Mouse (Mus musculus): ENCODE results near the gene Cisd1. TPM values are rescaled to one million over a fixed set of nuclear protein-coding genes. Genes with fewer than 3 reads are reported as not detected.
A peak's percentile ranks its signal among the peaks of the same experiment; 100 is the strongest.

Cisd1 gene
- polyA plus RNA-seq, 1 experiment from 2014 or later: 66.3 TPM

- no peak overlapping the region for H3K4me2 ChIP-seq
- H3K9me3 ChIP-seq (replicated peaks): no peaks in the 10 kb centered on the region
- H3K4me3 ChIP-seq (replicated peaks): no peak overlapping the region
- ATAC-seq (ENCODE audit: insufficient read depth): no peak
- no peak overlapping the region for H3K27ac ChIP-seq (replicated peaks)
- 61% methylated on average over 7 of the region's 7 CpGs for WGBS (ENCODE audit: insufficient replicate concordance)
- no peaks in the 10 kb centered on the region for H3K4me1 ChIP-seq (replicated peaks)
- H3K9ac ChIP-seq: no peak overlapping the region
- peaks cover 21% of the 10 kb centered on the region for H3K36me3 ChIP-seq (replicated peaks)
- no peaks in the 10 kb centered on the region for H3K27me3 ChIP-seq
Observed at GRCm38 (mm10) chr10:71326123-71326522, 18.6 kb downstream of the Cisd1 start.

DNA sequence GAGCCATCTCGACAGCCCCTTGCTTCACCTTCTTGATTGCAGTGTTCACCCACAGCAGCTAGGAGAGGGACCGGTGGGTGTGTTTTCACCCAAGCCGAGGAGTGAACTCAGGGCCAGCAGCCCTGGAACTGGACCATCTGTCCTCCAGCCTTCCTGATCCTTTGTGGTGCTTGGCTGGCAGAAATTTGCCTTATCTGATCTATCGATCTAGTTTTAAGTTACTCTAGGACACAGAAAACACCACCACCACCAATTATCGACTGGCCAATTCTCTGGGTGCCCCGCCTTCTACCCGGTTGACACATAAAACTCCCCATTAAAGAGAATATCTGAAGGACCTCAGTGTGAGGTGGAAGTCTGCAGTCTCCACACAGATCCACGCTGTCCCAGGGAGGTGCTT, 21.1 kb downstream of the Cisd1 start:
- no peak overlapping the region for H3K4me3 ChIP-seq (replicated peaks)
- H3K4me2 ChIP-seq: no peak overlapping the region
- ATAC-seq (ENCODE audit: insufficient read depth): no peak
- no peaks in the 10 kb centered on the region for H3K27me3 ChIP-seq
- H3K36me3 ChIP-seq (replicated peaks): no peaks in the 10 kb centered on the region
- 58% methylated on average over 8 of the region's 8 CpGs for WGBS (ENCODE audit: insufficient replicate concordance)
- H3K27ac ChIP-seq (replicated peaks): no peak overlapping the region
- H3K9ac ChIP-seq: no peak overlapping the region
- no peaks in the 10 kb centered on the region for H3K4me1 ChIP-seq (replicated peaks)
- no peaks in the 10 kb centered on the region for H3K9me3 ChIP-seq (replicated peaks)

- Histone ChIP-seq H3K4me1 (replicated peaks) (no peaks in the 10 kb centered on the region), H3K9ac (no peak overlapping the region), H3K4me3 (replicated peaks) (no peak overlapping the region), H3K27me3 (no peaks in the 10 kb centered on the region), H3K27ac (replicated peaks) (no peak overlapping the region), H3K9me3 (replicated peaks) (no peaks in the 10 kb centered on the region), H3K36me3 (replicated peaks) (no peaks in the 10 kb centered on the region), H3K4me2 (no peak overlapping the region)
- 55% methylated on average over 7 of the region's 7 CpGs for WGBS (ENCODE audit: insufficient replicate concordance)
- ATAC-seq (ENCODE audit: insufficient read depth): no peak
Observed at GRCm38 (mm10) chr10:71316497-71316896, 28.3 kb downstream of the Cisd1 start.

DNA sequence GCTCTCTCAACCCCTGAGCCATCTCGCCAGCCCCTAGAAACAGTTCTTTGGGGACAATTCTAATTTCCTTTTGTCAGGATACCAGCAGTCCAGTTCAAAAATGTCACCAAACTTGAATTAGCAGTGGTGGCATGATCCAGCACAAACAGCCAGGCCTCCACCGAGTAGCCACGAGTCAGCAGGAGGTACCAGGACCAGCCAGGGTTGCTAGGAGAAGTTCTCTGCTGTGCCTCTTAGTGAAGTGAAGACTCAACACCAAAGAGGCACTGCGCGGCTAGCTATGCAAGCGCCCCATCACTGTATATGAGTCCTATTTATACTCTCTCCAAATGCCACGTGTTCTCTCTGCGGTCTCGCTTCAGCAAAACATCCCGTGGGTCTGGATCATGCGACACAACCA, 28.7 kb downstream of the Cisd1 start:
- Histone ChIP-seq H3K4me1 (replicated peaks) (no peaks in the 10 kb centered on the region), H3K36me3 (replicated peaks) (no peaks in the 10 kb centered on the region), H3K9me3 (replicated peaks) (no peaks in the 10 kb centered on the region), H3K9ac (no peak overlapping the region), H3K27ac (replicated peaks) (no peak overlapping the region), H3K27me3 (no peaks in the 10 kb centered on the region), H3K4me3 (replicated peaks) (no peak overlapping the region), H3K4me2 (no peak overlapping the region)
- no peak for ATAC-seq (ENCODE audit: insufficient read depth)
- 63% methylated on average over 11 of the region's 11 CpGs for WGBS (ENCODE audit: insufficient replicate concordance)

DNA sequence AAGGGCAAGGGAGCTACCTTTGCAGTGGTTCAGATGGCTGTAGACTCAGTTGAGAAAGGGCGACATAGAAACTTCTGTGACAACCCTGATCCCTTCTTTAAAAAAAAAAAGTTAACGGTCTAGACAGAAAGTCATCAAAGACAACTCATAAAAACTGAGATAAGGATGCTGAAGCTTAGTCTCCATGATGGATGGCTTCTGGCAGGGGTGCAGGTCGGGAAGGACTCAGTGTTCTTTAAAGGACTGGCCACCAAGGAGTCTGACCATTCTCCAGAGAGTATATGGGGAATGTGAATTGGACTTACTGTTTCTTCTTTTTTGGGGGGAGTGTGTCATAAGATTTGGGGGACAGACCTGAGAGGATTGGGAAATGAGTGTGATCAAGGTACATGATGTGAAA, 30.2 kb downstream of the Cisd1 start:
- no peaks in the 10 kb centered on the region for H3K9me3 ChIP-seq (replicated peaks)
- no peak overlapping the region for H3K4me2 ChIP-seq
- no peak for ATAC-seq (ENCODE audit: insufficient read depth)
- no peaks in the 10 kb centered on the region for H3K36me3 ChIP-seq (replicated peaks)
- no peak overlapping the region for H3K27ac ChIP-seq (replicated peaks)
- H3K4me3 ChIP-seq (replicated peaks): no peak overlapping the region
- no peak overlapping the region for H3K9ac ChIP-seq
- WGBS (ENCODE audit: insufficient replicate concordance): 63% methylated on average over 3 of the region's 3 CpGs
- H3K4me1 ChIP-seq (replicated peaks): no peaks in the 10 kb centered on the region
- no peaks in the 10 kb centered on the region for H3K27me3 ChIP-seq

GRCm38 (mm10) chr10:71310288-71310687, 34.5 kb downstream of the Cisd1 start:
- no peaks in the 10 kb centered on the region for H3K9me3 ChIP-seq (replicated peaks)
- no peaks in the 10 kb centered on the region for H3K36me3 ChIP-seq (replicated peaks)
- H3K27me3 ChIP-seq: no peaks in the 10 kb centered on the region
- H3K4me1 ChIP-seq (replicated peaks): no peaks in the 10 kb centered on the region
- no peak overlapping the region for H3K27ac ChIP-seq (replicated peaks)
- H3K4me2 ChIP-seq: no peak overlapping the region
- ATAC-seq (ENCODE audit: insufficient read depth): no peak
- no peak overlapping the region for H3K9ac ChIP-seq
- WGBS (ENCODE audit: insufficient replicate concordance): 50% methylated on average over 3 of the region's 3 CpGs
- H3K4me3 ChIP-seq (replicated peaks): no peak overlapping the region

DNA sequence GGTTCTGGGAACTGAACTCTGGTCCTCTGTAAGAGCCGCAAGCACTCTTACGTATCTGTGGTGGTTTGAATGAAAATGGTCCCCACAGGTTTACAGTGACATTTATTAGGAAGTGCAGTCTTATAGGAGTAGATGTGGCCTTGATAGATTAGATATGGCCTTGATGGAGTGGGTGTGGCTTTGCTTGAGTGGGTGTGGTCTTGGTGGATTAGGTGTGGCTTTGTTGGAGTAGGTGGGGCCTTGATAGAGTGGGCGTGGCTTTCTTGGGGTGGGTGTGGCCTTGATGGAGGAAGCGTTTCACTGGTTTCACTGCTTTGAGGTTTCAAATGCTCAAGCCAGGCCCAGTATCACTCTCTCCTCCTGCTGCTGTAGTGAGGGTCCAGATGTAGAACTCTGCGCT, 36.6 kb downstream of the Cisd1 start:
- Histone ChIP-seq H3K4me1 (replicated peaks) (no peaks in the 10 kb centered on the region), H3K27me3 (no peaks in the 10 kb centered on the region), H3K27ac (replicated peaks) (no peak overlapping the region), H3K9ac (no peak overlapping the region), H3K4me2 (no peak overlapping the region), H3K4me3 (replicated peaks) (no peak overlapping the region), H3K36me3 (replicated peaks) (no peaks in the 10 kb centered on the region), H3K9me3 (replicated peaks) (no peaks in the 10 kb centered on the region)
- no peak for ATAC-seq (ENCODE audit: insufficient read depth)
- 76% methylated on average over 5 of the region's 5 CpGs for WGBS (ENCODE audit: insufficient replicate concordance)

- Histone ChIP-seq H3K27me3 (no peaks in the 10 kb centered on the region), H3K4me3 (replicated peaks) (no peak overlapping the region), H3K27ac (replicated peaks) (no peak overlapping the region), H3K4me1 (replicated peaks) (no peaks in the 10 kb centered on the region), H3K4me2 (peak overlapping the region; percentile 38; the same call in 1 of the 2 replicates), H3K36me3 (replicated peaks) (no peaks in the 10 kb centered on the region), H3K9ac (no peak overlapping the region), H3K9me3 (replicated peaks) (no peaks in the 10 kb centered on the region)
- 43% methylated on average over 6 of the region's 6 CpGs for WGBS (ENCODE audit: insufficient replicate concordance)
- no peak for ATAC-seq (ENCODE audit: insufficient read depth)
Observed at GRCm38 (mm10) chr10:71306759-71307158, 38.0 kb downstream of the Cisd1 start.

DNA sequence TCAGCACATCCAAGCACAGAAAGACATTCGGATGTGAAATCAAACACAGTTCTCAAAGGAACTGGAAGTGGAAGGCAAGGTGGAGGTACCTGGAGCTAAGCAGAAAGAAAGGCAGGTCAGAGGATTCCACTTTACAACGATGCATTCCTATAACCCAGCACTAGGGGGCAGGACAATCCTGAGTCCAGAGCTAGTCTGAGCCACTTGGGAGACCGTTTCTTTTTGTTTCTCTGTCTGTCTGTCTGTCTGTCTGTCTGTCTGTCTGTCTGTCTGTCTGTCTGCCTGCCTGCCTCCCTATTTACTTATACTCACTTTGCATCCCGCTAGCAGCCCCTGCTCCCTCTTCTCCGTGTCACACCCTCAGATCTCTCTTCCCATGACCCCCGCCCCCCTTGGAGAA, 38.6 kb downstream of the Cisd1 start:
- Histone ChIP-seq H3K4me2 (peak overlapping the region; percentile 38), H3K27ac (replicated peaks) (no peak overlapping the region), H3K4me3 (replicated peaks) (peak overlapping the region; percentile 12; the same call in 1 of the 2 replicates), H3K9ac (no peak overlapping the region), H3K4me1 (replicated peaks) (no peaks in the 10 kb centered on the region), H3K36me3 (replicated peaks) (no peaks in the 10 kb centered on the region), H3K9me3 (replicated peaks) (no peaks in the 10 kb centered on the region), H3K27me3 (no peaks in the 10 kb centered on the region)
- no peak for ATAC-seq (ENCODE audit: insufficient read depth)
- 15% methylated on average over 6 of the region's 6 CpGs for WGBS (ENCODE audit: insufficient replicate concordance)

DNA sequence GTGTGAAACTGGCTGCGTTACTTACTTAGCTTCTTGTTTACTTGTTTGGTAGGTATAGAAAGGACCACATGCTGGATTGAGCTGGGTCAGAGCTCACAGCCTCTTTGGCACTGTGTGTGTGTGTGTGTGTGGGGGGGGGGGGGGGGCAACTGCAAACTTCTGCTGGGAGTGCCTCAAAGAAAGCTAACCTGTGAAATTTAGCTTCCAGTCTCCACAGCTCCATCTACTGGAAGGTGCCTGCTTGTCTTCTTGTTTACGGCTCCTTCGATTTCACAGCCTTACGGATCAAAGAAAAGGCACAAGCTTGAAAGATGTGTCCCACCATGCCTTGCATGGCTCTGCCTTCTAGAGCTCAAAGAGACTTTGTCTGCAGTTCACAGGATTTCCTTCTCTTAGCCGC, 42.3 kb downstream of the Cisd1 start:
- Histone ChIP-seq H3K4me3 (replicated peaks) (no peak overlapping the region), H3K9me3 (replicated peaks) (no peaks in the 10 kb centered on the region), H3K4me1 (replicated peaks) (no peaks in the 10 kb centered on the region), H3K4me2 (peak overlapping the region; percentile 13; the same call in 1 of the 2 replicates), H3K27ac (replicated peaks) (no peak overlapping the region), H3K36me3 (replicated peaks) (no peaks in the 10 kb centered on the region), H3K27me3 (no peaks in the 10 kb centered on the region), H3K9ac (no peak overlapping the region)
- ATAC-seq (ENCODE audit: insufficient read depth): no peak
- 21% methylated on average over 5 of the region's 5 CpGs for WGBS (ENCODE audit: insufficient replicate concordance)

DNA sequence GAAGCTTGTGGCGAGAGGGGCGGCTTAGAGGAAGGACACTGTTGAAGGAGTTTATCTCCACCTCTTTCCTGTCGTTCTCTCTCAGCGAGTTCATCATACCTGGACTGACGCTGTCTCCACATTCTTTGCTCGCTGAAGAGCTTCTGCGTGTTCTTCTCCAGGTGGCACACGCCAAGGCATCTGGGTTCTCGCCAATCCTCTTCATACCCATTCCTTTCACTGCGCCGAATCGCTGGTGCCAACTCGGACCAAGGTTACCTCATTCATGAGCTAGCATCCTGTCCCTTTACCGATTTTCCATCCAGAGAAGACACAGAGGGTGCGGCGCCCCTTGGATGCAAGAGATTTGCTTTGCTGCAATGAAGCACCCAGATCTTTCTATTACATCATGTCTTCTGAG, 44.6 kb downstream of the Cisd1 start:
- Histone ChIP-seq H3K36me3 (replicated peaks) (no peaks in the 10 kb centered on the region), H3K27me3 (no peaks in the 10 kb centered on the region), H3K4me1 (replicated peaks) (no peaks in the 10 kb centered on the region), H3K9me3 (replicated peaks) (no peaks in the 10 kb centered on the region), H3K27ac (replicated peaks) (no peak overlapping the region), H3K9ac (no peak overlapping the region), H3K4me3 (replicated peaks) (no peak overlapping the region), H3K4me2 (no peak overlapping the region)
- ATAC-seq (ENCODE audit: insufficient read depth): no peak
- WGBS (ENCODE audit: insufficient replicate concordance): 40% methylated on average over 16 of the region's 16 CpGs

DNA sequence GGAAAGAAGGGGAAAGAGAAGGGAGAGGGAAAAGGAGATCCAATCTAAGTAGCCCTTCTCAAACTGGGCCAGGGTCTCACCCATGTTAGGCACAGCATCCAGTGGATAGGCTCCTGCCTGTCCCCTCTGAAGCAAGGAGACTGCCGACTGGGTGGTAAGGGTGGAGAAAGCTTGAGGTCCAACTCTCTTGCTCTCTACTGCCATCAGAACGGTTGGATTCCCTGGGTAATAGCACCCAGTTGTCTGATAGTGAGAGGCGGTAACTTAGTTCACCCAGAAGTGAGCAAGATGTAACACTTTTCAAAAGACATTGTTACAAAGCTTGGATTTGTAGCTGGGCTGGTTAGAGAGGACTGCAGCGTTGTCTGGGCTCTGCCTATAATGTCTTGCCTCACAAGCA, 51.5 kb downstream of the Cisd1 start:
- H3K4me2 ChIP-seq: no peak overlapping the region
- peaks cover 17% of the 10 kb centered on the region; the same call in 1 of the 2 replicates for H3K4me1 ChIP-seq (replicated peaks)
- no peaks in the 10 kb centered on the region for H3K27me3 ChIP-seq
- ATAC-seq (ENCODE audit: insufficient read depth): no peak
- WGBS (ENCODE audit: insufficient replicate concordance): 47% methylated on average over 4 of the region's 4 CpGs
- no peak overlapping the region for H3K4me3 ChIP-seq (replicated peaks)
- no peaks in the 10 kb centered on the region for H3K36me3 ChIP-seq (replicated peaks)
- no peaks in the 10 kb centered on the region for H3K9me3 ChIP-seq (replicated peaks)
- H3K9ac ChIP-seq: no peak overlapping the region
- no peak overlapping the region for H3K27ac ChIP-seq (replicated peaks)
